Mouse (Mus musculus) neural tube, embryonic 15.5 days (tissue): ENCODE results near the gene Rcan1. TPM values are rescaled to one million over a fixed set of nuclear protein-coding genes. Genes with fewer than 3 reads are reported as not detected.

Experiments used
- ATAC-seq: fragments of 200-750 bp; cut with Nextera tagmentation; 2 replicates; pipeline ENCODE4 v1.8.0; 2017; ENCODE audit warnings: mild to moderate bottlenecking, moderate TSS enrichment, moderate library complexity; ENCODE audit not compliant: low FRiP score
- H3K27ac ChIP-seq: fragments of 300-500 bp; sonication (generic); replicated peaks from 2 replicates; pipeline ENCODE4 v1.5.1; 2015; ENCODE audit warnings: mild to moderate bottlenecking, inconsistent platforms
- H3K27me3 ChIP-seq: fragments of 300-500 bp; sonication (generic); replicated peaks from 2 replicates; pipeline ENCODE4 v1.6.1; 2015; ENCODE audit warnings: inconsistent platforms
- H3K36me3 ChIP-seq: fragments of 300-500 bp; sonication (generic); 2 replicates; pipeline ENCODE4 v1.6.1; 2015; ENCODE audit warnings: inconsistent platforms
- H3K4me1 ChIP-seq: fragments of 300-500 bp; sonication (generic); 2 replicates; pipeline ENCODE4 v1.6.1; 2015; ENCODE audit warnings: inconsistent platforms
- H3K4me2 ChIP-seq: fragments of 300-500 bp; sonication (generic); 2 replicates; pipeline ENCODE4 v1.6.1; 2015; ENCODE audit warnings: inconsistent platforms, mild to moderate bottlenecking, moderate library complexity
- H3K4me3 ChIP-seq: fragments of 300-500 bp; sonication (generic); replicated peaks from 2 replicates; pipeline ENCODE4 v1.5.1; 2015; ENCODE audit warnings: mild to moderate bottlenecking, inconsistent platforms
- H3K9ac ChIP-seq: fragments of 300-500 bp; sonication (generic); replicated peaks from 2 replicates; pipeline ENCODE4 v1.6.1; 2015; ENCODE audit warnings: mild to moderate bottlenecking, inconsistent platforms
- H3K9me3 ChIP-seq: fragments of 300-500 bp; sonication (generic); replicated peaks from 2 replicates; pipeline ENCODE4 v1.6.1; 2016; ENCODE audit warnings: inconsistent platforms
- WGBS: fragments of 180-500 bp; shearing (Covaris S2); methylation state at CpG from one replicate; pipeline ENCODE4 v1.1.7; 2015; ENCODE audit warnings: mixed read lengths; 5-methylcytosine and 5-hydroxymethylcytosine counted together
- polyA plus RNA-seq: library from polyadenylated mRNA; unstranded; fragments of >200 nt; fragmentation: Nextera tagmentation; extraction: Ambion mirVana; gene quantifications from 2 replicates; pipeline ENCODE4 v1.2.1, GENCODE M21; 2015

Gene Rcan1
- polyA plus RNA-seq, 1 experiment from 2014 or later = 79.4 TPM

DNA sequence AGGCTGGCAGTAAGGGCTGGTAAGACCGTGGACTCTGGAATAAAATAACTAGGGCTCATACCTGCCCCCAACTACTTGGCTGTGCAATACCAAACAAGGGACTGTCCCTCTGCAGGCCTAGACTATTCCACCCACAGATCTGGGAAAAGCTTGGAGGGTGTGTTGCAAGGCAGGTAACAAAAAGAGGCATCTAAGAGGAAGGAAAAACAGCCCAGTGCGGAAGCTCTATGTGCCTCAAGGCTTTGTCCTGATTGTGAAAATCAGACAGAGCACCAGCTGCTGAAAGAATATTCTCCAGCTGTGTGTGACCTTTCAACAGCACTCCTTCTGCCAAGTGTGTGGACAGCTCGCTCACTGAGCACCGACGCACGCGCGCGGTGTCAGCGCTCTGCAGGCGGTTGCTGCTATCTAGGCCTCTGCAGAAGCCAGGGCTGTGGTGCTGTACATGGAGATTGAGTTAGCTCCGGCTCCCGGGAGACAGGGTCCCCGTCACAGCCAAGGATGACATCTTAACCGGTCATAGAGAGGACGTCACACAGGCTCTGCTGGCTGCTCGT lies 19.1 kb downstream of the Rcan1 start:
- WGBS = 89% methylated on average over 17 of the region's 17 CpGs
- no peaks in the 10 kb centered on the region for H3K27me3 ChIP-seq
- no peak for ATAC-seq
- H3K9ac ChIP-seq = no peak overlapping the region
- peaks cover 13% of the 10 kb centered on the region; the same call in 1 of the 2 replicates for H3K36me3 ChIP-seq
- no peak overlapping the region for H3K4me2 ChIP-seq
- H3K4me1 ChIP-seq = no peaks in the 10 kb centered on the region
- no peaks in the 10 kb centered on the region for H3K9me3 ChIP-seq
- H3K4me3 ChIP-seq = no peak overlapping the region
- no peak overlapping the region for H3K27ac ChIP-seq

GRCm38 (mm10) chr16:92450331-92450730 lies 20.3 kb downstream of the Rcan1 start:
- no peak overlapping the region for H3K4me3 ChIP-seq
- no peak overlapping the region for H3K4me2 ChIP-seq
- ATAC-seq = no peak
- H3K36me3 ChIP-seq = peaks cover 13% of the 10 kb centered on the region; the same call in 1 of the 2 replicates
- no peaks in the 10 kb centered on the region for H3K4me1 ChIP-seq
- H3K27me3 ChIP-seq = no peaks in the 10 kb centered on the region
- no peak overlapping the region for H3K27ac ChIP-seq
- WGBS = 85% methylated on average over 8 of the region's 8 CpGs
- no peak overlapping the region for H3K9ac ChIP-seq
- no peaks in the 10 kb centered on the region for H3K9me3 ChIP-seq

DNA sequence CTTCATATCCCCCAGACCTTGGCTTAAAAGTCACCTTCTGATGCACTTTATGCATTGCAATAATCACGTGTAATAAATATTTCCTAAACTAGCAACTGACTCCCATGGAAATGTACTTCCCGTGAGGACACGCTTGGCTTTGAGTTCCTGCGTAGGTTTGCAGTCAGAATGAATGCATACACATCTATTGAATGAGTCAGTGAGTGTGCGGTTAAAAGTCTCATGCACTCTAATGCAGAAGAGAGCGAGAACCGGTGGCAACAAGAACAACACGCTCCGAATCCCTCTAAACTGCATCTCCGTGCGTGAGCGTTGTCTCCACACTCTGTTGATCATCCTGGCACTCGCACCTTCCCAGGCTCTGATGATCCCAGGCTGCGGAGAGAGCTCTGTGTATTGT lies 21.6 kb downstream of the Rcan1 start:
- Histone ChIP-seq H3K4me3 (no peak overlapping the region), H3K9ac (no peak overlapping the region), H3K36me3 (peaks cover 13% of the 10 kb centered on the region; the same call in 1 of the 2 replicates), H3K27me3 (no peaks in the 10 kb centered on the region), H3K9me3 (no peaks in the 10 kb centered on the region), H3K4me2 (no peak overlapping the region), H3K4me1 (0 out of 2 replicates have a peak, but pooled peaks cover 2% of the 10 kb centered on the region), H3K27ac (no peak overlapping the region)
- no peak for ATAC-seq
- WGBS = 94% methylated on average over 14 of the region's 14 CpGs

- no peak for ATAC-seq
- no peak overlapping the region for H3K9ac ChIP-seq
- 65% methylated on average over 10 of the region's 10 CpGs for WGBS
These were observed 25.3 kb downstream of the Rcan1 start for GRCm38 (mm10) chr16:92445377-92445776.

DNA sequence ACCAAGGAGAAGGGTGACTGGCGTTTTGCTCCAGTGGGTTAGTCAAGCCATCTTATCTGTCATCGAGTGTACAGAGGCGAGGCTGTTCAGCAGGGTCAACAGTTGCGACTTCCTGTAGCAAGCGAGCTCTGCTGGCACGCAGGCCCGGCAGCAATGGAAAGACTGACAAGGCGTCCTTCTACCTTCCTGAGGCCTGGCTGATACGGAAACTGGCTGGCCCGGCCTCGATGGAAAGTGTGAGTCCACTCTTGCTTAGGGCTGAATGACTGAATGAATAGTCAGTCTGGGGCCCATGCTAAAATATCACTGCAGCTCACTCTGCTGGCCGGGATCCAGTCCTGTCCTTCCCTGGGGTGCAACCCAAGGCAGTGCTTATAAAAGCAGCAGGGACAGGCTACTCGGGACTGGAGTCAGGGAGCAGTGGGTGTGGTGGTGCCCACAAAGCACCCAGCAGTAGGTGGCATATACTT lies 27.0 kb downstream of the Rcan1 start:
- Histone ChIP-seq H3K4me1 (0 out of 2 replicates have a peak, but pooled peaks cover 19% of the 10 kb centered on the region), H3K36me3 (no peaks in the 10 kb centered on the region), H3K4me3 (no peak overlapping the region), H3K27me3 (no peaks in the 10 kb centered on the region), H3K9me3 (no peaks in the 10 kb centered on the region), H3K9ac (no peak overlapping the region), H3K27ac (no peak overlapping the region), H3K4me2 (no peak overlapping the region)
- WGBS = 76% methylated on average over 13 of the region's 13 CpGs
- ATAC-seq = no peak; the same call in 1 of the 2 replicates

More at GRCm38 (mm10) chr16:92445377-92445776, 25.3 kb downstream of the Rcan1 start:
- no peaks in the 10 kb centered on the region for H3K27me3 ChIP-seq
- no peak overlapping the region for H3K27ac ChIP-seq
- no peak overlapping the region for H3K4me3 ChIP-seq
- no peaks in the 10 kb centered on the region for H3K36me3 ChIP-seq
- H3K4me2 ChIP-seq = no peak overlapping the region
- H3K4me1 ChIP-seq = 0 out of 2 replicates have a peak, but pooled peaks cover 19% of the 10 kb centered on the region
- H3K9me3 ChIP-seq = no peaks in the 10 kb centered on the region

DNA sequence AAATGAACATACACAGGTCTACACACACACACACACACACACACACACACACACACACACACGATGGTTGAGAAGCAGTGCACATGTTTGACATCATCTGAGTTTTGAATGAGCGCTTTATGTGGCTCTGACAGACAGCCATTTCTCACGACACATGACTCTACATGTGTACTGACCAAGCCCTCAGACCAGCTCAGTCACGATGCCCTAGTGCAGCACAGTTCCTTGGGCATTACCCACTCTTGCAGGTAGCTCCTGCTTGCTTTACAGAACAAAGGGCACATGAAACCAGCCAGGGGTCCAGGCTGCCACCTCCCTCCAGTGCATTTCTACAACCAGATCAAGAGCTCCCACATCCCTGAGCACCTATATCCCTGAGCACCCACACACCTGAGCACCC lies 27.7 kb downstream of the Rcan1 start:
- H3K9ac ChIP-seq = no peak overlapping the region
- H3K9me3 ChIP-seq = no peaks in the 10 kb centered on the region
- WGBS = 90% methylated on average over 4 of the region's 4 CpGs
- 0 out of 2 replicates have a peak, but pooled peaks cover 19% of the 10 kb centered on the region for H3K4me1 ChIP-seq
- ATAC-seq = no peak
- H3K4me2 ChIP-seq = no peak overlapping the region
- no peak overlapping the region for H3K27ac ChIP-seq
- H3K4me3 ChIP-seq = no peak overlapping the region
- H3K36me3 ChIP-seq = no peaks in the 10 kb centered on the region
- no peaks in the 10 kb centered on the region for H3K27me3 ChIP-seq

DNA sequence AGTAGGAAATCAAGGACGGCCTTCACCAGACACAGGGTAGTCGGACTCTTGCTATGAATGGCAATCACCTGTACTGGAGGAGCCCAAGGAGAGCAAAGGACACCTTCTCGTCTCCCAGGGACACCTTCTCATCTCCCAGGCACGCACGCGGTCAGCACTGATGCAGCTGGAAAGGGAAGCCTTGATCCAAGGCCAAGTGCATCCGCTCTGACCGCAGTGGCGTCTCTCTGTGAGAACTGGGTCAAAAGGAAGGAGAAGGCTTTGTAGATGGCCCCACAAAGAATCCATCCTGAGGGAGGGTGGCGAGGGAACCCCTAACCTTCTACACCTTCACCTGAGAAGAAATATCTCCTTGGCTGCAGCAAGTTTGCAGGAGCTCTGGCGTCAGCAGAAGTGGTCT lies 28.5 kb downstream of the Rcan1 start:
- no peak overlapping the region for H3K4me3 ChIP-seq
- no peak overlapping the region for H3K27ac ChIP-seq
- no peaks in the 10 kb centered on the region for H3K27me3 ChIP-seq
- 0 out of 2 replicates have a peak, but pooled peaks cover 19% of the 10 kb centered on the region for H3K4me1 ChIP-seq
- 93% methylated on average over 11 of the region's 11 CpGs for WGBS
- no peak for ATAC-seq
- no peaks in the 10 kb centered on the region for H3K36me3 ChIP-seq
- no peak overlapping the region for H3K4me2 ChIP-seq
- H3K9me3 ChIP-seq = no peaks in the 10 kb centered on the region
- no peak overlapping the region for H3K9ac ChIP-seq

- Histone ChIP-seq H3K27ac (no peak overlapping the region), H3K4me1 (0 out of 2 replicates have a peak, but pooled peaks cover 24% of the 10 kb centered on the region), H3K27me3 (no peaks in the 10 kb centered on the region), H3K9me3 (no peaks in the 10 kb centered on the region), H3K36me3 (no peaks in the 10 kb centered on the region), H3K4me3 (no peak overlapping the region), H3K4me2 (no peak overlapping the region), H3K9ac (no peak overlapping the region)
- WGBS = 71% methylated on average over 3 of the region's 3 CpGs
- no peak for ATAC-seq
These were observed 29.5 kb downstream of the Rcan1 start for GRCm38 (mm10) chr16:92441203-92441602.

- H3K4me1 ChIP-seq = peaks cover 30% of the 10 kb centered on the region; the same call in 1 of the 2 replicates
- H3K9ac ChIP-seq = no peak overlapping the region
- 77% methylated on average over 8 of the region's 8 CpGs for WGBS
- no peak overlapping the region for H3K27ac ChIP-seq
- H3K9me3 ChIP-seq = no peaks in the 10 kb centered on the region
- no peak overlapping the region for H3K4me3 ChIP-seq
- no peak overlapping the region for H3K4me2 ChIP-seq
- H3K36me3 ChIP-seq = no peaks in the 10 kb centered on the region
- no peaks in the 10 kb centered on the region for H3K27me3 ChIP-seq
- ATAC-seq = no peak
These were observed 30.4 kb downstream of the Rcan1 start for GRCm38 (mm10) chr16:92440229-92440628.

DNA sequence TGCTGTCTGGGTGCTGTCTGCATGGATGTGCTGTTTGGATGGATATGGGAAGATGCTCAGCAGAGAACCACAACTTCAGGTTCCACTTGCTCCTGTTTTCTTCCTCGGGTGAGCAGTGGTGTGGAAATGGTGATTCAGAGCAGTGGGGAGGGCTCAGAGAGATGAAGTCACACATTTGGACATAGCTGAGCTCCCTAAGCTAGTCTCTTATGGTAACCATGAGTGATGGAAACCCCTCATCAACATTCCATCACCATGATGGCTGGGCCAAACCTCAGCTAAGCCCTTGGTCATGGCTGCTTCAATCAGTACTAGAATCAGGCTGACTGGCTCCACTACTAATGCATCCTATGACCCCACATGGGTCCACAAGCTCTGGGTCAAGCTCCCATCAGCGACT lies 30.9 kb downstream of the Rcan1 start:
- WGBS = 72% methylated on average over 2 of the region's 2 CpGs
- H3K36me3 ChIP-seq = no peaks in the 10 kb centered on the region
- H3K27me3 ChIP-seq = no peaks in the 10 kb centered on the region
- ATAC-seq = no peak
- no peaks in the 10 kb centered on the region for H3K9me3 ChIP-seq
- no peak overlapping the region for H3K9ac ChIP-seq
- no peak overlapping the region for H3K4me3 ChIP-seq
- no peak overlapping the region for H3K27ac ChIP-seq
- H3K4me1 ChIP-seq = peaks cover 30% of the 10 kb centered on the region; the same call in 1 of the 2 replicates
- no peak overlapping the region for H3K4me2 ChIP-seq

GRCm38 (mm10) chr16:92435431-92435985 lies 35.2 kb downstream of the Rcan1 start:
- no peak overlapping the region for H3K4me3 ChIP-seq
- H3K9ac ChIP-seq = no peak overlapping the region
- WGBS = 84% methylated on average over 18 of the region's 18 CpGs

DNA sequence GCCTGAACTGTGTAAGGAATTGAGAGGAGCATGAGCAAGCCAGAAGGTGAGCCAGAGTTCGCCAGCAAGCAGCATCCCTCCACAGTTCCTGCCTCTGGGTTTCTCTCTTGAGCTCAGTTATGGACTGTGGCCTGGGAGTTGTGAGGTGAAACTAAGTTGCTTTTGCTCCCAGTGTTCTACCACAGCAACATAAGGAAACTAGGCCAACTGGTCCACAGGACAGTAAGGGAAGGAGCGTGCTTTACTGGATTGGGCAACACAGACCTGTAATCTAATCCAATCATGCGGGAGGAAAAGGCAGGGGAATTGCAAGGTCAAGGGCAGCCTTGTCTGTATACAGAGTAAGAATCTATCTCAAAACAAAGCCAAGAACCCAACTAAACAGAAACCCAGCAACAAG lies 37.5 kb downstream of the Rcan1 start:
- H3K9ac ChIP-seq = no peak overlapping the region
- 97% methylated on average over 3 of the region's 3 CpGs for WGBS
- H3K9me3 ChIP-seq = no peaks in the 10 kb centered on the region
- no peak for ATAC-seq
- H3K27ac ChIP-seq = no peak overlapping the region
- H3K4me1 ChIP-seq = peaks cover 19% of the 10 kb centered on the region
- no peak overlapping the region for H3K4me3 ChIP-seq
- peaks cover 8% of the 10 kb centered on the region; the same call in 1 of the 2 replicates for H3K36me3 ChIP-seq
- H3K27me3 ChIP-seq = no peaks in the 10 kb centered on the region
- no peak overlapping the region for H3K4me2 ChIP-seq

More at GRCm38 (mm10) chr16:92435431-92435985, 35.2 kb downstream of the Rcan1 start:
- Histone ChIP-seq H3K27ac (0 out of 2 replicates have a peak overlapping the region, but pooled peaks have one; percentile 13), H3K4me2 (no peak overlapping the region), H3K36me3 (peaks cover 8% of the 10 kb centered on the region; the same call in 1 of the 2 replicates), H3K27me3 (no peaks in the 10 kb centered on the region), H3K4me1 (peaks cover 10% of the 10 kb centered on the region; the same call in 1 of the 2 replicates), H3K9me3 (no peaks in the 10 kb centered on the region)
- ATAC-seq = no peak
